Mouse (Mus musculus) bone marrow macrophage, adult 2 months (primary cell): ENCODE data around the gene Cuedc1. TPM values are rescaled to one million over a fixed set of nuclear protein-coding genes. Genes with fewer than 3 reads are reported as not detected.

ENCODE experiments used
- H3K27ac ChIP-seq: 2 replicates; pipeline ENCODE4 v1.5.1; 2012; ENCODE audit warnings: low read depth, low read length; ENCODE audit not compliant: insufficient read depth
- H3K4me1 ChIP-seq: 2 replicates; pipeline ENCODE4 v1.6.1; 2012; ENCODE audit warnings: low read length; ENCODE audit not compliant: control insufficient read depth, insufficient read depth
- H3K4me3 ChIP-seq: 2 replicates; pipeline ENCODE4 v1.5.1; 2012; ENCODE audit warnings: mild to moderate bottlenecking, low read length, moderate library complexity; ENCODE audit not compliant: insufficient read depth
- CTCF ChIP-seq: IDR thresholded peaks from 2 replicates; pipeline ENCODE4 v1.5.1; 2012; ENCODE audit warnings: low read depth, mild to moderate bottlenecking, low read length, moderate library complexity
- POLR2A ChIP-seq: IDR thresholded peaks from 2 replicates; pipeline ENCODE4 v1.6.1; 2012; ENCODE audit warnings: mild to moderate bottlenecking, low read depth, low read length, borderline replicate concordance
- polyA plus RNA-seq: library from polyadenylated mRNA; stranded (reverse); fragments of >200 nt; gene quantifications from 2 replicates; pipeline ENCODE4 v1.2.4, GENCODE M21; 2012; ENCODE audit not compliant: missing spikeins, insufficient read depth, insufficient read length

Cuedc1 gene
- polyA plus RNA-seq, 1 experiment: 13.1 TPM

- peaks cover 21% of the 10 kb centered on the region for H3K4me1 ChIP-seq
- no peak overlapping the region for H3K4me3 ChIP-seq
- H3K27ac ChIP-seq: no peak overlapping the region
- TF ChIP-seq CTCF: no peak
- TF ChIP-seq POLR2A: no peak
Observed at GRCm38 (mm10) chr11:88155998-88156397, 58.1 kb downstream of the Cuedc1 start.

GRCm38 (mm10) chr11:88156403-88156802 lies 58.5 kb downstream of the Cuedc1 start:
- no peak overlapping the region for H3K4me3 ChIP-seq
- TF ChIP-seq CTCF: no peak
- TF ChIP-seq POLR2A: no peak
- peaks cover 19% of the 10 kb centered on the region for H3K4me1 ChIP-seq
- no peak overlapping the region for H3K27ac ChIP-seq

- H3K27ac ChIP-seq: no peak overlapping the region
- H3K4me1 ChIP-seq: peaks cover 15% of the 10 kb centered on the region
- H3K4me3 ChIP-seq: no peak overlapping the region
- TF ChIP-seq CTCF: no peak
- TF ChIP-seq POLR2A: no peak
Observed at GRCm38 (mm10) chr11:88158842-88159246, 61.0 kb downstream of the Cuedc1 start.

GRCm38 (mm10) chr11:88159389-88159788 lies 61.5 kb downstream of the Cuedc1 start:
- TF ChIP-seq POLR2A: no peak
- no peak for TF ChIP-seq CTCF
- H3K4me1 ChIP-seq: peaks cover 17% of the 10 kb centered on the region
- no peak overlapping the region for H3K4me3 ChIP-seq
- no peak overlapping the region for H3K27ac ChIP-seq

GRCm38 (mm10) chr11:88160316-88160715 lies 62.5 kb downstream of the Cuedc1 start:
- H3K4me3 ChIP-seq: no peak overlapping the region
- TF ChIP-seq POLR2A: no peak
- TF ChIP-seq CTCF: no peak
- peaks cover 25% of the 10 kb centered on the region for H3K4me1 ChIP-seq
- H3K27ac ChIP-seq: no peak overlapping the region

- Histone ChIP-seq H3K4me3 (peak overlapping the region; percentile 59), H3K4me1 (peaks cover 28% of the 10 kb centered on the region), H3K27ac (no peak overlapping the region)
- TF ChIP-seq CTCF: no peak
- no peak for TF ChIP-seq POLR2A
Observed at GRCm38 (mm10) chr11:88161051-88161581, 63.3 kb downstream of the Cuedc1 start.

- peaks cover 22% of the 10 kb centered on the region for H3K4me1 ChIP-seq
- TF ChIP-seq POLR2A: no peak
- TF ChIP-seq CTCF: peak; percentile 73
- H3K4me3 ChIP-seq: peak overlapping the region; percentile 59
- H3K27ac ChIP-seq: no peak overlapping the region
Observed at GRCm38 (mm10) chr11:88161651-88162362, 63.9 kb downstream of the Cuedc1 start.

GRCm38 (mm10) chr11:88162740-88163139 lies 64.9 kb downstream of the Cuedc1 start:
- no peak overlapping the region for H3K27ac ChIP-seq
- H3K4me3 ChIP-seq: no peak overlapping the region
- no peak for TF ChIP-seq CTCF
- no peak for TF ChIP-seq POLR2A
- H3K4me1 ChIP-seq: peaks cover 21% of the 10 kb centered on the region

GRCm38 (mm10) chr11:88164213-88164723 lies 66.4 kb downstream of the Cuedc1 start:
- peak overlapping the region; percentile 32; the same call in 1 of the 2 replicates for H3K27ac ChIP-seq
- no peak overlapping the region for H3K4me3 ChIP-seq
- H3K4me1 ChIP-seq: peaks cover 21% of the 10 kb centered on the region
- TF ChIP-seq CTCF: no peak
- TF ChIP-seq POLR2A: no peak

- peak overlapping the region; percentile 32; the same call in 1 of the 2 replicates for H3K27ac ChIP-seq
- H3K4me1 ChIP-seq: peaks cover 21% of the 10 kb centered on the region
- TF ChIP-seq CTCF: no peak
- TF ChIP-seq POLR2A: no peak
Observed at GRCm38 (mm10) chr11:88164801-88165377, 67.0 kb downstream of the Cuedc1 start.

More at GRCm38 (mm10) chr11:88164801-88165377, 67.0 kb downstream of the Cuedc1 start:
- 0 out of 2 replicates have a peak overlapping the region, but pooled peaks have one; percentile 8 for H3K4me3 ChIP-seq
